Mouse (Mus musculus) cerebellum, adult 9-11 months (tissue): Measurements from ENCODE around the gene Fosl2.

Source experiments
- DNase-seq: peaks from one replicate; pipeline ENCODE4 v3.0.0; 2022

Gene Fosl2

DNA sequence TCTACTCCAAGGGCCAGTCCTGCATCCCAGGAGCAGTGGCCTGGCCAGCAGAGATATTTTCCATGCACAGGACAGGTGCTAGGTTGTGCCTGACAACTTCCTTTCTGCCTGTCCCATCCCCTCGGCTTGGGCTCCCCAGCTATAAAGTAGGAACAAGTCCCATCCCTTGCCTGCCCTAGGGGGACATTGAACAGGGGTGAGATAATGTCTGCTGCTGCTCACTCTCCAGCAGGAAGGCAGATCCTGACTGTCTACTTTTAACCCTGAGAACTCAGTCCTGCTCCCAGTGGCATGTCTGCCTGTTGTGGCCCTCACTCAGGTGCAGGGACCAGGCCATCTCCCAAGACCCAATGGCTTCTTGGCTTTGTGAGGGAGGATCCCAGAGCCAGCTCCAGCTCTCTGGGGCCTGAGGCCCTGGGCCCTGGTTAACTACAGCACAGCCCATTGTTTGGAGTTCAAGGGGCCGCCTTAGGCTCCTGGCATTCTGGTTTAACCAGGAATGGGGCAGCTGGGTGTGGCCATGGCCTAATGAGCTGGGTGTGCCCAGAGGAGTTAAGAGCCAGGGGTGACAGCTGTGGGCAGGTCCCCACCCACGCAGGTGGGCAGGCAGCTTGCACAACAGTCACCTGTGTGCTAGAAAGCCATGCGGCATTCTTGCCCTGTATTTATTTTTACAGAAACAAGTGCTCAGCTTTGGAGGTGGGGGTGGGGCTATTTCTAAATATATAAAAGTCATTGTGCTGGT is 47.5 kb downstream of the Fosl2 start:
- DNase-seq: no peak

DNA sequence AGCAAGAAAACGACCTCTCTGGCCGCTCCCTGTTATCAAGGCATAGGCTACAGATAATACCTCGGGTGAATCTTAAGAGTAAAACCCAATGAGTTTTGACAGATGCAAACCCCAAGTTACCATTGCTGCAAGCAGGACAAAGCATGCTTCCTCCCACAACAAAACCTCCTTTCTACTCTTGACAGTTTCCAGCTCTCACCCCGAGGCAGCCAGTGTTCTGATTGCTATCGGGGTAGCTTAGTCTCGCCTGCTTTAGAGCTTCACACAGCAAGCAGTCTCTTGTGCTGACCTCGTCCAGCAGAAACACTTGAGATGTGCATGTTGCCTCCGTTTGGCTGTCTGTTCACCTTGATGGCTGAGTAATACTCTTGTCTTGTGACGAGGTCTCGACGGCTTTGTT is 52.1 kb downstream of the Fosl2 start:
- no peak for DNase-seq

DNA sequence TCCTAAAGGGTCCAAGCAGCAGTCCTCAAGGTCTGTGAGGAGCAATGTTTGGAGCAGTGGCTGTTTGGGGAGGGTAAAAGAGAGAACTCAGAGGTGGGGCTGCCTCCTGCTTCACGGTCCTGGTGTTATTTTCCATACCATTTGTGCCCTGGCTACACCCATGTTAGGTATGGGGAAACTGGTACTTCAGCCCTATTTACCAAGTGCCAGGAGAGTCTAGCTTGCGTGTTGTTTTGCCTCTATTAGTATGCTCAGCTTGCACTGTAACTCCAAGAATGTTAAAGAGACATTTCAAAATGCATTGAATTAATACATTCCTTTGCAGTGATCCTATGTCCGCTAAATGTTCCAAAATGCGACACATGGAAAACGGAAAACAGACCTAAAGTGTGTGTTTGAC is 55.7 kb downstream of the Fosl2 start:
- no peak for DNase-seq

DNA sequence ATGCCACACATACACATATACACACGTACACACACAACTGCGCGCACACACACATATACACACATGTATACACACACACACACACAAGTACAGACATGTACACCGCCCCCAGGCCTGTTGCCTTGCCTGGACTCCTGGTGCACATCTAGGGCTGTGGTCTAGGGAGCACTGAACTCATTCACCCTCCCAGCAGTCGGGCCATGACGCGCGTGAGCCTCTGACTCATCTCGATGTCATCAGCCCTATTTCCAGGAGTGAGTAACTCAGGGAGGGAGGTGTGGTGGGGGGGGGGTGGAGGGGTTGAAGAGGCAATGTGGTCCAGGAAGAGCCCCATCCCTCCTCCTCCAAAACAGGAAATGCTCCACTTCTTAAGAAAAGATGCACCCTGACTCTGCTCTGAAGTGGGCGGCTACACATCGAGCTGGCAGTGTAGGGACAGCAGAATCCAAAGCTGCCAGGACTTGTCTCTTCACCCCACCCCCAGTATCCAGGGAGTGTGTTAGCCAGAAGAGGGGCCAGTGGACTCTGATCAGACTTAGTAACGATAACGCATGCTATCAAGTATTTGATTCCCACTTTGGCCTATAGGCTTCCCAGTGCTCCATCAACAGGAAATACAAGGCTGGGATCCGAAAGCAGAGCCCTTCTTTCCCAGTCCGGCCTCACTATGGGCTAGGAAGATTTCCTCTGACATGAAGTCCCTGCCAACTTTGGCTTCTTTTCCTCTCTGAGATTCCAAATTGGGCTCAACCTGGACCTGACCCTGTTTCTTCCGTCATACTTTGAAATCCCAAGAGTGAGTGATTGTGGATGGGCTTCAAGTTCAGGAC is 56.6 kb downstream of the Fosl2 start:
- DNase-seq: no peak

DNA sequence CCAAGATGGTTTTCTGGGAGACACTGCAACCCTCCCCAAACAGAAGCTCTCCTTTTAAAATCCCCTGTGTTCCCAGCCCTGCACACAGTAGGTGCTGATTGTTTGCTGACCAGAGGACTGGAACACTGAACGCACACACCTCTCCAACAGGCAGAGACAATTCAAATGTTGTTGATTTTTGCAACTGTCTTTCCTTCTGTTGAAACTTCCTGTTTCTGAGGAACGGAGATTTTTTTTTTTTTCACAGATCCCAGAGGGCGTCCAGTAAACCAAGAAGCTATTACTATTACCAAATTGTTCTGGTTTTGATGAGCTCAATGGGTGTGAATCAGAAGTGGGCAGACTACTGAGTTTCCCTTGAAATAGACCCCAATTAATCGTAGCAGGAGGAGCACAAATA is 58.6 kb downstream of the Fosl2 start:
- DNase-seq: no peak

DNA sequence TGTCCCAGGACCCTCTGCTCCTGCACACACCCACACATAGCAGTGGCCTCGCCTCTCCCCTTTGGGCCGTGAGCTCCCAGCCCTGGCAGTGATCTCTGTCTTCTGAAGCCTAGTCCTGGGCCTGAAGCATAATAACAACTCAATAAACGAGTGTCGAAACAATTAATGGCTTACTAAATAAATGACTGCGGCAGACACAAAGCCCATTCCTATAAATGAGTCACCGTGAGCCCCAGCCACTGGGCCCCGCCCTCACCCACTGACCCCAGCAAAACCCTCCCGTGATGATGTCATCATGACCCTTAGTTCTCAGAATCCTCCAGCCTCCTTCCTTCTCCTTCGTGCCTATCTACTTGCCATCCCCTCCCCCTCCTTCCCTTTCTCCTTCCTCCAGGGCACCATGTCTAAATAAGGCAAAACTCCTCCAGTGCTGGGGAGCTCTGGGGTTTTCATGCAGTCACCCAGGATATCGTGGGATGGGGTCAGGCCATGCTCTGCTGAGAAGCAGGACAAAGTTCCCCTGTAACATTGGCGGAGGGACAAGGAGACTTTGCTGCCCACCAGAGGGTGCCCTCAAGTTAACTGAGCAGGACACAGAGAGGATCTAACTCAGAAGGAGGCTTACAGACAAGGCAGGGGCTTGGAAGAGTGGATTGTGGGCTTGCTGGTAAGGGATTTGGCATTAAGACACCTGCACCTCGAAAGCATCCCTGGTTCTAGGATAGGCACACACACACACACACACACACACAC is 60.4 kb downstream of the Fosl2 start:
- no peak for DNase-seq

DNA sequence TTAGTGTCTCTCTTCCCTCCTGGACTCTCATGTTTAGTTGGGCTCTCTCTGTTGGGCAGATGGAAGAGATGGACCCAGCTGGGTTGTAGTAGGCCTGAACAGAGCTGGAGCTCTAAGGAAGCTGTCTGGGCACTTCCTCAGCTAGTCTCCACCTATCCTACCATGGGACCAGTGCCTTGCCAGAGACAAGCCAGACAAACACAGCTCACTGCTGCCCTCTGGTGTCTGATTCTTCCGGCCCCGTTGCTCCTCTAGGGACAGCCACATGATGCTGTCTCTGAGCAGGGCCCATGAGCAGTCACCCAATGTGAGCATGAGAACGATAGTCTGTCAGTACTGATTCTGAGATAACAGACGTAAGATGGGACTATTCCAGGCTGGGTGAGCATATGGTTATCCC is 62.1 kb downstream of the Fosl2 start:
- peak; percentile 72 for DNase-seq

DNA sequence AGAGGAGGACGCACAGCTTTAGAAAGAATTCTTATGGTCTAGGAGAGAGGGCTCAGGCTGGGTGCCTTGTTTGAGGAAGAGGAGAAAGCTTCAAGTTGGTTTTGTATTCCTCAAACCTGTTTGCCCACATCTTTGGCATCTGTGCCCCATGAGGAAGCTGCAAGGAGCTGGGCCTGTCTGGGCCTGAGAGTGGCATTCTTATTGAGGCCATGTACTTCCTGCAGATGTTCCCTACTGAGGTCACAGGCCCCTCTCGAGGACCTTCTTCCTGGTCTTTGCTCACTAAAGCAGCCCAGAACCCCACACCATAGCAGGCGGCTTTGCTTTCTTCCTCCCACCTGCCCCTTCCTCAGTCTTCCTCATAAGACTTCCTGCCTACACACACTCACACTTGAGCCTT is 63.5 kb downstream of the Fosl2 start:
- no peak for DNase-seq

DNA sequence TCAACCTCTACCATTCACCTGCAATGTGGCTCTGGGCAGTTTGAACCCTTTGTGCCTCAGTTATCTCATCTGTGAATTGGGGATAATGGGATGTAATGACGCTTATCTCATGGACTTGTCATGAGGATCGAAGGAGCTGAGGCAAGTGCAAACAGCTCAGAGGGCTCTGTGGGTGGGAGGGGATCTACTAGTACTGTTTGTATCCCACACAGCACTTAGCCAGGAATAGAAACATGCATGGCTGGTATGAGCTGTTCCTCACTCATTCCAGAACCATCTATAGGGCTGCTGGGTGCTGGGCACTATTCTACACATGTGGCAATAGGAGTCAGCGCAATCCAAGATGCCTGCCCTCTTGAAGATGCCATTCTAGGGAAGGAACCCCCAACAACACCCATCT is 64.0 kb downstream of the Fosl2 start:
- DNase-seq: no peak

DNA sequence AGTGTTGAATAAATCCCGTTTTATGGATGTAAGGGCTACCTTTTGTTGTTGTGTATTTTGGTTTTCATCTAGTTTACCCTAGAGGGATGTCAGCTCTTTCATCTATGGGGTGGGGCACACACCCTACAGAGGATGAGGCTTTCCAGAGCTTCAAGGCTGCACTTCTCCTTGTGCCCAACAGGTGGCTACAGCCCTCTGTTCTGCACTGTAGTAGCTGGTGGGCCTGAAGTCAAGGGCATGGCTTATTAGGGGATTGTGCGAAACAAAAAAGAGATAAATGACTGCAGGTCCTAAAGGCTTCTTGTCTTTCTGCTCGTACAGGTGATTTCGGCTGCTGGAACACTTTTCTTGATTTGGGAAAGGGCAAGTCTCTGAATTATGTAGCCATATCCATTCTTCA is 69.1 kb downstream of the Fosl2 start:
- no peak for DNase-seq

DNA sequence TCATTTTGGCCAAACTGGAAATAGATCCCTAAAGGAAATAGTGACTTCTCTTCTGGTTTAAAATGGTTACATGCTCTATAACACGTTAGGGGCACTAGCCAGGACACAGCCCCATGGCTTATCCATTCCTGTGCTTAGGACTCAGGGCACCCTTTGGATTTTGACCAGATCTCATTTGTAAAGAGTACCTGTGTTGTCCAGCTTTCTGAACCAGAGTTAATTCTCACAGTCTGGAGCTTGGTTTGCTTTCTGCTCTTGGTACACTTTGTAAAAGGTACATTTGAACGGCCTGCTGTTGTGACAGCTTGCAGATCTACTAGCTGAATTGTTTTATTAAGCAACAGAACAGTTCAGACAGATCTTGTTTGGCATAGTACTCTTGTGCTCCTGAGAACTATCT is 71.1 kb downstream of the Fosl2 start:
- no peak for DNase-seq
